12 mouse cellular contexts compared by ENCODE assay signal in the genomic region with DNA sequence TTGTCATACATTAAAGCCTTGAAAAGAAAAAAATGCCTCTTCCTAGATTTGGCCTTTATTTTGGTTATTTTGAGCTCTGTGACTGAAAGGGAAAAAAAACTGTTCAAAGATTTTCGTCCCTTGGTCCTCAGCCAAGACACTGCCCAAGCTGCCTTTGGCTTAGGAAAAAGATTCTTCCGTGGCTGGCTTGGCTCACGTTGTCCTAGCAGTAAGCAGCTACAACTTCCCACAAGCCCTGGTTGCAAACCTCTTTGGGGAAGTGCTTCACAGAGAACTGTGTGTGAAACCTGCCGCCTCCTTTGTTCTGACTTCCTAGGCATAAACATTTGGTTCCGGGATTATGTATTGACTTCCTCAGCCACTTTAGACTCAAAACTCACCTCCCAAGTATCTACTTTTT. TPM values are rescaled to one million over a fixed set of nuclear protein-coding genes. Genes with fewer than 3 reads are reported as not detected.
A peak's percentile ranks its signal among the peaks of the same experiment; 100 is the strongest.
DNase-seq lines count a peak whose midpoint lies in the region; ATAC-seq and TF ChIP-seq lines count a peak whose summit lies in the region.
"Had no signal": no experiment of that assay in that cellular context is flagged by ENCODE, and none has a peak within 500 bp of the region (broad histone marks: within the 10 kb centered on the region; RNA-seq: fewer than 3 reads in every experiment).

No protein-coding gene starts in this region.

- H3K4me1 ChIP-seq in forebrain, postnatal 0 days (ENCODE audit: insufficient read depth) = no peaks in the 10 kb centered on the region
- peaks cover 10% of the 10 kb centered on the region for H3K4me1 ChIP-seq in forebrain, embryonic 16.5 days (replicated peaks; ENCODE audit: control insufficient read depth, insufficient read depth, low read length)
- H3K4me1 ChIP-seq: limb, embryonic 12.5 days had no signal

- no peak for ATAC-seq in forebrain, postnatal 0 days
- ATAC-seq in forebrain, embryonic 16.5 days = no peak
- no peak for ATAC-seq in megakaryocyte-erythroid progenitor cell, adult 5-6 weeks (replicated peaks; ENCODE audit: low FRiP score, low TSS enrichment, poor library complexity, severe bottlenecking)

- no peaks in the 10 kb centered on the region for H3K9me3 ChIP-seq in forebrain, postnatal 0 days (ENCODE audit: low read length)
- H3K9me3 ChIP-seq in forebrain, embryonic 16.5 days (ENCODE audit: control insufficient read depth, low read length) = no peaks in the 10 kb centered on the region
- H3K9me3 ChIP-seq: limb, embryonic 12.5 days had no signal

- no peak overlapping the region for H3K9ac ChIP-seq in forebrain, postnatal 0 days
- no peak overlapping the region for H3K9ac ChIP-seq in forebrain, embryonic 16.5 days (replicated peaks; ENCODE audit: low read depth, low read length)
- H3K9ac ChIP-seq: hindbrain, embryonic 14.5 days; limb, embryonic 12.5 days had no signal

- H3K36me3 ChIP-seq in forebrain, postnatal 0 days (ENCODE audit: insufficient read depth) = no peaks in the 10 kb centered on the region
- no peaks in the 10 kb centered on the region for H3K36me3 ChIP-seq in forebrain, embryonic 16.5 days (ENCODE audit: control insufficient read depth, insufficient read depth)
- H3K36me3 ChIP-seq: limb, embryonic 12.5 days had no signal

- no peak overlapping the region for H3K4me3 ChIP-seq in forebrain, postnatal 0 days (ENCODE audit: low read depth, low read length)
- H3K4me3 ChIP-seq in forebrain, embryonic 16.5 days (replicated peaks; ENCODE audit: low read length) = no peak overlapping the region
- H3K4me3 ChIP-seq: limb, embryonic 12.5 days had no signal

- H3K27me3 ChIP-seq in forebrain, postnatal 0 days (ENCODE audit: insufficient read depth, low read length) = no peaks in the 10 kb centered on the region
- no peaks in the 10 kb centered on the region for H3K27me3 ChIP-seq in forebrain, embryonic 16.5 days (replicated peaks; ENCODE audit: control insufficient read depth, insufficient read depth, low read length)

- 54% methylated on average over 5 of the region's 5 CpGs for WGBS in forebrain, postnatal 0 days
- 53% methylated on average over 5 of the region's 5 CpGs for WGBS in forebrain, embryonic 16.5 days

- no peak overlapping the region for H3K4me2 ChIP-seq in forebrain, postnatal 0 days (ENCODE audit: low read depth)
- H3K4me2 ChIP-seq in forebrain, embryonic 16.5 days (ENCODE audit: low read length) = no peak overlapping the region
- H3K4me2 ChIP-seq: hindbrain, embryonic 14.5 days; limb, embryonic 12.5 days had no signal

- TF ChIP-seq CTCF in forebrain, postnatal 0 days (IDR thresholded peaks at IDR 0.05; ENCODE audit: low read depth) = no peak

- H3K27ac ChIP-seq in forebrain, postnatal 0 days (ENCODE audit: low read depth, low read length) = no peak overlapping the region
- no peak overlapping the region for H3K27ac ChIP-seq in forebrain, embryonic 16.5 days (ENCODE audit: low read length)
- H3K27ac ChIP-seq: hindbrain, embryonic 14.5 days; limb, embryonic 12.5 days had no signal

- DNase-seq in forebrain, postnatal 0 days = peak; percentile 16
- DNase-seq in 3T3-L1 (ENCODE audit: low read depth, low spot score) = peak; percentile 21
- DNase-seq in brain, adult 2 months (ENCODE audit: low read depth, low spot score) = peak; percentile 80
- peak; percentile 39 to 64 for DNase-seq in kidney, postnatal 36 days
- DNase-seq in layer of hippocampus, adult 8-10 months (ENCODE audit: low spot score in 2 of 2) = no peak
- DNase-seq in retina, postnatal 1 day = no peak
- DNase-seq: right cerebral cortex, postnatal 4 days had no signal

RNA-seq across cellular contexts. Expression of gene Saa3, which starts 1.4 kb away (rescaled TPM):
- total RNA-seq in forebrain, postnatal 0 days (2014; rRNA removed) = not detected in 2 replicates
- polyA plus RNA-seq in forebrain, postnatal 0 days (2015; fragmentation: Nextera tagmentation; extraction: Ambion mirVana) = 0.35 TPM in 1 of 2 replicates, not detected in the other
- 0.33 TPM in 1 of 2 replicates, not detected in the other for polyA plus RNA-seq in forebrain, embryonic 16.5 days (2015; fragmentation: Nextera tagmentation; extraction: Ambion mirVana)
- total RNA-seq in megakaryocyte-erythroid progenitor cell, adult 5-6 weeks (2014; fragmentation: Nextera tagmentation) = not detected in 2 replicates
- not detected in 2 replicates for total RNA-seq in megakaryocyte-erythroid progenitor cell, adult 5-6 weeks (2017)
- total RNA-seq in layer of hippocampus, adult 8-10 months (2022) = not detected

RNA-seq across cellular contexts. Expression of gene Saal1, which starts 6.4 kb away (rescaled TPM):
- total RNA-seq in forebrain, postnatal 0 days (2014; rRNA removed) = 14.3 and 16.2 TPM in 2 replicates
- 13.3 and 14.4 TPM in 2 replicates for polyA plus RNA-seq in forebrain, postnatal 0 days (2015; fragmentation: Nextera tagmentation; extraction: Ambion mirVana)
- polyA plus RNA-seq in forebrain, embryonic 16.5 days (2015; fragmentation: Nextera tagmentation; extraction: Ambion mirVana) = 20.8 and 22.3 TPM in 2 replicates
- total RNA-seq in megakaryocyte-erythroid progenitor cell, adult 5-6 weeks (2014; fragmentation: Nextera tagmentation) = 19.2 and 19.7 TPM in 2 replicates
- 20.5 and 23.1 TPM in 2 replicates for total RNA-seq in megakaryocyte-erythroid progenitor cell, adult 5-6 weeks (2017)
- 10 to 100 TPM; 10.8 to 12.7 (median 11.2) TPM for total RNA-seq in layer of hippocampus, adult 8-10 months (2022)

RNA-seq across cellular contexts. Expression of gene Saa4, which starts 15.5 kb away (rescaled TPM):
- total RNA-seq in forebrain, postnatal 0 days (2014; rRNA removed) = not detected in 2 replicates
- not detected in 2 replicates for polyA plus RNA-seq in forebrain, postnatal 0 days (2015; fragmentation: Nextera tagmentation; extraction: Ambion mirVana)
- polyA plus RNA-seq in forebrain, embryonic 16.5 days (2015; fragmentation: Nextera tagmentation; extraction: Ambion mirVana) = not detected in 2 replicates
- not detected in 2 replicates for total RNA-seq in megakaryocyte-erythroid progenitor cell, adult 5-6 weeks (2014; fragmentation: Nextera tagmentation)
- not detected in 2 replicates for total RNA-seq in megakaryocyte-erythroid progenitor cell, adult 5-6 weeks (2017)
- total RNA-seq in layer of hippocampus, adult 8-10 months (2022) = not detected
- total RNA-seq: adrenal gland, adult 18-20 months had no signal
- polyA plus RNA-seq: hindbrain, embryonic 14.5 days; limb, embryonic 12.5 days had no signal

RNA-seq across cellular contexts. Expression of gene Saa1, which starts 25.9 kb away (rescaled TPM):
- not detected in 2 replicates for total RNA-seq in forebrain, postnatal 0 days (2014; rRNA removed)
- polyA plus RNA-seq in forebrain, postnatal 0 days (2015; fragmentation: Nextera tagmentation; extraction: Ambion mirVana) = 0.36 TPM in 1 of 2 replicates, not detected in the other
- not detected in 2 replicates for polyA plus RNA-seq in forebrain, embryonic 16.5 days (2015; fragmentation: Nextera tagmentation; extraction: Ambion mirVana)
- not detected in 2 replicates for total RNA-seq in megakaryocyte-erythroid progenitor cell, adult 5-6 weeks (2014; fragmentation: Nextera tagmentation)
- total RNA-seq in megakaryocyte-erythroid progenitor cell, adult 5-6 weeks (2017) = not detected in 2 replicates
- total RNA-seq in layer of hippocampus, adult 8-10 months (2022) = not detected
- total RNA-seq: adrenal gland, adult 18-20 months had no signal
- polyA plus RNA-seq: hindbrain, embryonic 14.5 days had no signal

RNA-seq across cellular contexts. Expression of gene Saa2, which starts 34.7 kb away (rescaled TPM):
- total RNA-seq in forebrain, postnatal 0 days (2014; rRNA removed) = not detected in 2 replicates
- not detected in 2 replicates for polyA plus RNA-seq in forebrain, postnatal 0 days (2015; fragmentation: Nextera tagmentation; extraction: Ambion mirVana)
- not detected in 2 replicates for polyA plus RNA-seq in forebrain, embryonic 16.5 days (2015; fragmentation: Nextera tagmentation; extraction: Ambion mirVana)
- total RNA-seq in megakaryocyte-erythroid progenitor cell, adult 5-6 weeks (2014; fragmentation: Nextera tagmentation) = not detected in 2 replicates
- total RNA-seq in megakaryocyte-erythroid progenitor cell, adult 5-6 weeks (2017) = not detected in 2 replicates
- not detected for total RNA-seq in layer of hippocampus, adult 8-10 months (2022)
- total RNA-seq: adrenal gland, adult 18-20 months had no signal
- polyA plus RNA-seq: hindbrain, embryonic 14.5 days had no signal

Comparison
In these comparisons a context has a peak if more than half of its experiments do, and no peak if none do; other contexts are left out.
1. DNase-seq: peak in forebrain, postnatal 0 days (single experiment), 3T3-L1 (single experiment), brain, adult 2 months (single experiment) and kidney, postnatal 36 days (2 of 2); none in layer of hippocampus, adult 8-10 months (0 of 2) and retina, postnatal 1 day (single experiment).